Mouse (Mus musculus): ENCODE data around the gene Pcsk1n. TPM values are rescaled to one million over a fixed set of nuclear protein-coding genes. Genes with fewer than 3 reads are reported as not detected.

Pcsk1n gene
- polyA plus RNA-seq (2012; rRNA removed) = 0.15 and 0.16 TPM in 2 replicates

DNA sequence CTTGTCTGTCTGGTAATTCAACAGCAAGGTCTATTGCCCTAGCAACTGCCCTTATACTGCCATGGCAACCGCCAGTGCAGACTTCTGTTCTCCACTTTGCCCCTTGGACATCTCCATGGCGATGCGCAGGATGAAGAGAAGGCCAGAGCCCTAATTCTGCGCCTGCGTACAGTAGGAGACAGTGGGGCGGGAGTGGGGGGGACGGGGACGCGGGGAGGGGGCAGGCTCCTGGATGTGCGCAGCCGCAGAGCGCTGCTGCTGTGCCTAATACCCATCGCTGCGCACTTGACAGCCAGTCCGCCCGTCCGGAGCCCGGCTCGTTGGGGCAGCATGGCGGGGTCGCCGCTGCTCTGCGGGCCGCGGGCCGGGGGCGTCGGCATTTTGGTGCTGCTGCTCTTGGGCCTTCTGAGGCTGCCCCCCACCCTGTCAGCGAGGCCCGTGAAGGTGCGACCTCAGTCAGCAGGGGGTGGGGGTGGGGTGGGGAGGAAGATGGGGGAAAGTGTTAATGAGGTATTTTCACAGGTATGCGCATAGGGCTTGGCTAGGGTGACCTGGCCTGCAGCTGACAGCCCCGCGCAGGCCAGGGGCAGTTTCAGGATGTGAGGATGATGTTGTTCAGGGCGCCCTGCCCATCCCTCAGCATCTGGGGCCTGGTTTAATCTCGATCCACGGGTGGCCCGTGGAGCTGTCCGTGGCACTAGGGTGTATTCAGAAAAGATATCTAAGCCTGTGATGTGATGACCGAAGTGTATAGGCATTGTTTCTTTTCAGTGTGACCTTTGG is at the start of gene Pcsk1n:
Gene Pcsk1n (plus strand): TSS at position 222 of the 783 bp plus-strand sequence.
- no peak for DNase-seq (ENCODE audit: low read depth in 1 of 2, low spot score in 2 of 2)
- TF ChIP-seq CTCF (IDR thresholded peaks at IDR 0.05; ENCODE audit: extremely low read depth, insufficient read depth, insufficient read length, insufficient replicate concordance) = no peak
- TF ChIP-seq POLR2A (IDR thresholded peaks at IDR 0.05; ENCODE audit: low read depth, low read length) = no peak
- H3K4me1 ChIP-seq (ENCODE audit: control insufficient read depth, insufficient read depth, insufficient read length) = no peaks in the 10 kb centered on the region; the same call in 1 of the 2 replicates
- no peak within 1 kb of the TSS for H3K27ac ChIP-seq (ENCODE audit: insufficient read depth, low read length)
- H3K36me3 ChIP-seq (ENCODE audit: control insufficient read depth, insufficient read depth, low read length) = no peaks in the 10 kb centered on the region
- H3K27me3 ChIP-seq (ENCODE audit: control insufficient read depth, insufficient read depth, low read length) = peaks cover 4% of the 10 kb centered on the region
- H3K4me3 ChIP-seq (ENCODE audit: extremely low read depth, insufficient read depth, insufficient read length) = no peak within 1 kb of the TSS
- 28% methylated on average over 39 of the region's 40 CpGs for WGBS

DNA sequence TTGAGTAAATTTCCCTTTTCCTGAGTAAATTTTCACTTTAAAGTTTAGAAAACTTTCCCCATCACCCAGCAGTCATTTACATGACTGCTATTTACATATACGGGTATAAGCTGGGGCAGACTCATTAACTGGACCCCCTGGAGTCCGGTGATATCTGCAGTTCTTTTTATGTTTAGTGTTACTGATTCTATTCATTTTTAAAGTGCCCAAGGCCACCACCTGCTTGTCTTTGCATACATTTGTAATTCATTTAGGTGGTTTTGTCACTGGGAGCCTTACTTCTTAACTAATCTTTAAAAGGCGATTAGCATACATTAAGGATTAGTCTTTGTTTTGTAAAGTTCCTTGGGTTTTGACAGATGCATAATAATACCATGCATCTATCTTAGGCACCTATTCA is 49.8 kb upstream of the Pcsk1n start:
- Histone ChIP-seq H3K4me3 (ENCODE audit: extremely low read depth, insufficient read depth, insufficient read length) (no peak overlapping the region), H3K4me1 (ENCODE audit: control insufficient read depth, insufficient read depth, insufficient read length) (peaks cover 11% of the 10 kb centered on the region), H3K27ac (ENCODE audit: insufficient read depth, low read length) (no peak overlapping the region), H3K36me3 (ENCODE audit: control insufficient read depth, insufficient read depth, low read length) (peaks cover 13% of the 10 kb centered on the region), H3K27me3 (ENCODE audit: control insufficient read depth, insufficient read depth, low read length) (no peaks in the 10 kb centered on the region)
- TF ChIP-seq POLR2A (IDR thresholded peaks at IDR 0.05; ENCODE audit: low read depth, low read length) (no peak), CTCF (IDR thresholded peaks at IDR 0.05; ENCODE audit: extremely low read depth, insufficient read depth, insufficient read length, insufficient replicate concordance) (no peak)
- DNase-seq (ENCODE audit: low read depth in 1 of 2, low spot score in 2 of 2) = no peak
- 78% methylated on average over 3 of the region's 3 CpGs for whole genome bisulfite sequencing

- peaks cover 7% of the 10 kb centered on the region for H3K36me3 ChIP-seq (ENCODE audit: control insufficient read depth, insufficient read depth, low read length)
- H3K4me1 ChIP-seq (ENCODE audit: control insufficient read depth, insufficient read depth, insufficient read length) = no peaks in the 10 kb centered on the region; the same call in 1 of the 2 replicates
- H3K27me3 ChIP-seq (ENCODE audit: control insufficient read depth, insufficient read depth, low read length) = no peaks in the 10 kb centered on the region
- TF ChIP-seq POLR2A (IDR thresholded peaks at IDR 0.05; ENCODE audit: low read depth, low read length) (peak; percentile 61), CTCF (IDR thresholded peaks at IDR 0.05; ENCODE audit: extremely low read depth, insufficient read depth, insufficient read length, insufficient replicate concordance) (no peak)
- 26% methylated on average over 37 of the region's 38 CpGs for WGBS
- H3K27ac ChIP-seq (ENCODE audit: insufficient read depth, low read length) = peak within 1 kb of the TSS; percentile 68
- peak within 1 kb of the TSS; percentile 85 for H3K4me3 ChIP-seq (ENCODE audit: extremely low read depth, insufficient read depth, insufficient read length)
- peak; percentile 85 for DNase-seq (ENCODE audit: low read depth in 1 of 2, low spot score in 2 of 2)
Observed at GRCm38 (mm10) chrX:7878007-7878419, 41.6 kb upstream of the Pcsk1n start, which contains the start of gene Pim2. Gene Pim2, plus strand, starts transcription at chrX:7878262.

GRCm38 (mm10) chrX:7878495-7878894 is 41.1 kb upstream of the Pcsk1n start:
- H3K27ac ChIP-seq (ENCODE audit: insufficient read depth, low read length) = peak overlapping the region; percentile 62
- peaks cover 6% of the 10 kb centered on the region for H3K36me3 ChIP-seq (ENCODE audit: control insufficient read depth, insufficient read depth, low read length)
- H3K27me3 ChIP-seq (ENCODE audit: control insufficient read depth, insufficient read depth, low read length) = no peaks in the 10 kb centered on the region
- no peaks in the 10 kb centered on the region; the same call in 1 of the 2 replicates for H3K4me1 ChIP-seq (ENCODE audit: control insufficient read depth, insufficient read depth, insufficient read length)
- H3K4me3 ChIP-seq (ENCODE audit: extremely low read depth, insufficient read depth, insufficient read length) = peak overlapping the region; percentile 85
- TF ChIP-seq CTCF (IDR thresholded peaks at IDR 0.05; ENCODE audit: extremely low read depth, insufficient read depth, insufficient read length, insufficient replicate concordance) = no peak
- no peak for TF ChIP-seq POLR2A (IDR thresholded peaks at IDR 0.05; ENCODE audit: low read depth, low read length)
- no peak for DNase-seq (ENCODE audit: low read depth in 1 of 2, low spot score in 2 of 2)
- 26% methylated on average over 21 of the region's 21 CpGs for WGBS

- no peaks in the 10 kb centered on the region; the same call in 1 of the 2 replicates for H3K4me1 ChIP-seq (ENCODE audit: control insufficient read depth, insufficient read depth, insufficient read length)
- 27% methylated on average over 11 of the region's 11 CpGs for WGBS
- H3K27me3 ChIP-seq (ENCODE audit: control insufficient read depth, insufficient read depth, low read length) = no peaks in the 10 kb centered on the region
- H3K36me3 ChIP-seq (ENCODE audit: control insufficient read depth, insufficient read depth, low read length) = no peaks in the 10 kb centered on the region; the same call in 1 of the 2 replicates
- no peak for TF ChIP-seq POLR2A (IDR thresholded peaks at IDR 0.05; ENCODE audit: low read depth, low read length)
- TF ChIP-seq CTCF (IDR thresholded peaks at IDR 0.05; ENCODE audit: extremely low read depth, insufficient read depth, insufficient read length, insufficient replicate concordance) = peak; percentile 32; the same call in 1 of the 2 replicates
- H3K4me3 ChIP-seq (ENCODE audit: extremely low read depth, insufficient read depth, insufficient read length) = peak overlapping the region; percentile 18; the same call in 1 of the 2 replicates
- no peak overlapping the region for H3K27ac ChIP-seq (ENCODE audit: insufficient read depth, low read length)
- peak; percentile 64 to 74 for DNase-seq (ENCODE audit: low read depth in 1 of 2, low spot score in 2 of 2)
Observed at GRCm38 (mm10) chrX:7879819-7880218, 39.8 kb upstream of the Pcsk1n start.

DNA sequence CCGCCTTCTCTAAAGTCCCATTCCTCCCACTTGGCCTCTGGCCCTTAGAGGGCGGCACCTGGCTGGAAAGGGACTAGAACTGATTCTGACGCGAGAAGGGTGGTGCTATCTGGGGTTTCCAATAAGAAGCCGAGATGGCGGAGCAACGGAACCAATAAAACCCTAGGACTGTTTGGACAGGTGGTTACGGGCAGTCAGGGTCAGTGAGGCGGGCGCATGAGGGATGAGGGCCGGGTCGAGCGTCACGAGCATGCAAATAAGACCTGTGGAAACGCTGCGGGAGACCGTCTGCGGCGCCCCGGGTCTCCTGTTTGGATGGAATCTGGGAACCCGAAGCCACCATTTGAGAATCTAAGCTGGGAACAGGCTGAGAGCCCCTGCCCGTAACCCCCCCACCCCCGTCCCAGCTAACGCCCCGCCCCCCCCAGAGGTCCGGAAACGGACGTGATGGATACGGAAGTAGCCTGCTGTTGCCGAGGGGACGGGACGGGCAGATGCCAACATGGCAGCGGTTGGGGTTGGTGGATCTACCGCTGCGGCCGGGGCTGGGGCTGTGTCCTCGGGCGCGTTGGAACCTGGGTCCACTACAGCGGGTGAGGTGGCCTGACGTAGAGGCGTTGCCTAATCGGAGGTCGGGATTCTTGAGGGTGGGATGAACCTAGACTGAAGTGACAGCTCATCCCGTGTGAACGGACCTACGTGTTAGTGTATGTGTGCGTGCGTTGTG is 35.6 kb upstream of the Pcsk1n start, which contains the start of gene Slc35a2:
Gene Slc35a2 (plus strand): TSS at position 188 of the 727 bp plus-strand sequence.
- Histone ChIP-seq H3K27ac (ENCODE audit: insufficient read depth, low read length) (peak within 1 kb of the TSS; percentile 82), H3K4me3 (ENCODE audit: extremely low read depth, insufficient read depth, insufficient read length) (peak within 1 kb of the TSS; percentile 73), H3K27me3 (ENCODE audit: control insufficient read depth, insufficient read depth, low read length) (no peaks in the 10 kb centered on the region), H3K36me3 (ENCODE audit: control insufficient read depth, insufficient read depth, low read length) (peaks cover 1% of the 10 kb centered on the region; the same call in 1 of the 2 replicates), H3K4me1 (ENCODE audit: control insufficient read depth, insufficient read depth, insufficient read length) (no peaks in the 10 kb centered on the region; the same call in 1 of the 2 replicates)
- 16% methylated on average over 49 of the region's 49 CpGs for WGBS
- DNase-seq (ENCODE audit: low read depth in 1 of 2, low spot score in 2 of 2) = peak; percentile 64 to 71
- peak; percentile 22; the same call in 1 of the 2 replicates for TF ChIP-seq POLR2A (IDR thresholded peaks at IDR 0.05; ENCODE audit: low read depth, low read length)
- no peak for TF ChIP-seq CTCF (IDR thresholded peaks at IDR 0.05; ENCODE audit: extremely low read depth, insufficient read depth, insufficient read length, insufficient replicate concordance)

All from spleen, adult 2 months (tissue).